Mouse (Mus musculus) midbrain, embryonic 10.5 days (tissue): ENCODE data around the gene Cyp11a1. TPM values are rescaled to one million over a fixed set of nuclear protein-coding genes. Genes with fewer than 3 reads are reported as not detected.
A peak's percentile ranks its signal among the peaks of the same experiment; 100 is the strongest.

Experiments
- DNase-seq: peaks from one replicate; pipeline ENCODE4 v3.0.0-alpha.2; 2017; ENCODE audit warnings: low spot score
- H3K27ac ChIP-seq: fragments of 300-500 bp; sonication (generic); replicated peaks from 2 replicates; pipeline ENCODE4 v1.5.1; 2016; ENCODE audit warnings: mild to moderate bottlenecking
- H3K27me3 ChIP-seq: fragments of 300-500 bp; sonication (generic); 2 replicates; pipeline ENCODE4 v1.6.1; 2016; ENCODE audit warnings: low read depth, mild to moderate bottlenecking; ENCODE audit not compliant: poor library complexity, severe bottlenecking
- H3K36me3 ChIP-seq: fragments of 300-500 bp; sonication (generic); 2 replicates; pipeline ENCODE4 v1.6.1; 2016; ENCODE audit warnings: mild to moderate bottlenecking, moderate library complexity
- H3K4me1 ChIP-seq: fragments of 300-500 bp; sonication (generic); 2 replicates; pipeline ENCODE4 v1.6.1; 2016
- H3K4me3 ChIP-seq: fragments of 300-500 bp; sonication (generic); 2 replicates; pipeline ENCODE4 v1.5.1; 2016; ENCODE audit warnings: mild to moderate bottlenecking, moderate library complexity
- H3K9me3 ChIP-seq: fragments of 300-500 bp; sonication (generic); replicated peaks from 2 replicates; pipeline ENCODE4 v1.6.1; 2016; ENCODE audit warnings: mild to moderate bottlenecking
- WGBS: fragments of 180-500 bp; shearing (Covaris S2); methylation state at CpG from one replicate; pipeline ENCODE4 v1.1.7; 2016; 5-methylcytosine and 5-hydroxymethylcytosine counted together
- polyA plus RNA-seq: library from polyadenylated mRNA; unstranded; fragments of >200 nt; fragmentation: Nextera tagmentation; extraction: Ambion mirVana; gene quantifications from 2 replicates; pipeline ENCODE4 v1.2.1, GENCODE M21; 2016

Gene Cyp11a1
- polyA plus RNA-seq, 1 experiment from 2014 or later: 0.07 TPM

DNA sequence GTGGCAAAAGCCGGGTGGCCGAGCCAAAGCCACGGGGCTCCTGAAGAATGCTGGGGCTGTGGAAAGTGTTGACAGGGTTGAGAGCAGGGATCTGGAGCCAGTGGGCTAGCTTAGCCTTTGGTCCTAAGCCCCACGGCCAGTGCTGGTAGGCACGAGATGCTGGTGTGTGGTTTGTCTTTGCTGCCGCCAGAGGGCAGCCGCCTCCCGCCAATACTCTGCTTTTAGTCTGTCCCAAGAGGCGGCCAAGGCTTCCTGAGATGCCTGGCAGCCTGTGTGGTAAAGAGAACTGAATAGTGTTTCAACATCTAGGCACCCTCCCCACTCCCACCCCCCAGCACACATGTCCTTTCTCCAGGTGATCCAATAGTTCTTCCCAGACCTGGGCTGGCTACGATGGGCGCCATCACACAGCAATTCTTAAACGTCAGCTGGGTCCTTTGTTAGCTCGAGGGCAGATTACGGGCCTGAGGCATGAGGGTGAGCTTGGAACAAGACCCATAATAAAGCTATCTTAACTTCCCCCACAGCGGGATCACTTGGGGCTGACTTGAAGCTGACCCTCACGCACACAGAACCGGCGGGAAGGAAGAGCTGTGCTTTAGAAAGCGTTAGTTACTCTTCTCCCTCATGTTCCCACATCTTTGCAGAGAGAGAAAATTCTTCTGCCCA is 32.4 kb downstream of the Cyp11a1 start:
- peak overlapping the region; percentile 58; the same call in 1 of the 2 replicates for H3K27ac ChIP-seq
- H3K9me3 ChIP-seq: no peaks in the 10 kb centered on the region
- no peak overlapping the region for H3K4me3 ChIP-seq
- peaks cover 60% of the 10 kb centered on the region for H3K4me1 ChIP-seq
- whole genome bisulfite sequencing: 27% methylated on average over 19 of the region's 19 CpGs
- peaks cover 38% of the 10 kb centered on the region for H3K27me3 ChIP-seq
- peak; percentile 82 for DNase-seq
- no peaks in the 10 kb centered on the region for H3K36me3 ChIP-seq

DNA sequence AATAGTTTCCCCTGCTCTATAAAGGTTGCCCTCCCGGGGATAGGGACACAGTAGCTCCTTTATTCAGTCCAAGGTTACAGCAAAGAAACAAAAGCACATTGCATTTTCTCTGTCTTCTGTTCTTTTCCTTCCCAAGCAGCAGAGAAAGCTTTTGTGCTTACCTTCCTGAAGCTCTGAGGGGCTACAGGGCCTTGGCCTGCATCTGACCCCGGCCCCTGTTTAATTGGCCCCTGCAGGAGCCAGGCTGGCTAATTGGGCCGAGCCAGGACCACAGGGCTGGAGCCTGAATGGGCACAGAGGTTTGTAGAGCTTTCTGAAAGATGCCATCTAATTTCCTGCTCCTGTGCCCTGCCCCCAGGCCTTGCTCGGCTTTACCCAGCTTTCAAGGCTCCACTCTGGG is 34.8 kb downstream of the Cyp11a1 start:
- no peak for DNase-seq
- Histone ChIP-seq H3K4me3 (no peak overlapping the region), H3K27me3 (peaks cover 52% of the 10 kb centered on the region), H3K9me3 (no peaks in the 10 kb centered on the region), H3K27ac (peak overlapping the region; percentile 69), H3K36me3 (no peaks in the 10 kb centered on the region), H3K4me1 (peaks cover 83% of the 10 kb centered on the region)
- WGBS: 45% methylated on average over 4 of the region's 4 CpGs

DNA sequence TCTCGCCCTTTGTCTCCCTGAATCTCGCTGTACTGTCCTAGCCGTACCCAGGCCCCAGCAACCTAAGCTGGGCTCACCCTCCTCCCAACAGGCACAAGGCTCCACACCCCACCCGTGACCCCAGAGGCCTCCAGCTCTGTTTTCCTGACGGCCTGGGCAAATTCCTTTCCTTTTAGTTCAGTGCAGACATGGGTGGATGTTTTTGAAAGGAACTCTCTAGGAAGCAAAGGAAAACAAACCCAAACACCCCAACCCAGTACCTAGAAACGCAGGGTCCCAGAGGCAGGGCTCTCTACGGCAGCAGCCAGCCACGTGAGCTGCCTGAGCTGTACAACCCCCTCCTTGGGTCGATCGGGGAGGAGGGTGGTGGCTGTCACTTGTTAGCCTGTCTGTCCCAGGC is 36.2 kb downstream of the Cyp11a1 start:
- H3K27ac ChIP-seq: peak overlapping the region; percentile 69
- H3K9me3 ChIP-seq: no peaks in the 10 kb centered on the region
- H3K4me1 ChIP-seq: peaks cover 92% of the 10 kb centered on the region
- H3K36me3 ChIP-seq: no peaks in the 10 kb centered on the region
- 17% methylated on average over 10 of the region's 10 CpGs for WGBS
- H3K27me3 ChIP-seq: peaks cover 57% of the 10 kb centered on the region
- 0 out of 2 replicates have a peak overlapping the region, but pooled peaks have one; percentile 11 for H3K4me3 ChIP-seq
- no peak for DNase-seq

DNA sequence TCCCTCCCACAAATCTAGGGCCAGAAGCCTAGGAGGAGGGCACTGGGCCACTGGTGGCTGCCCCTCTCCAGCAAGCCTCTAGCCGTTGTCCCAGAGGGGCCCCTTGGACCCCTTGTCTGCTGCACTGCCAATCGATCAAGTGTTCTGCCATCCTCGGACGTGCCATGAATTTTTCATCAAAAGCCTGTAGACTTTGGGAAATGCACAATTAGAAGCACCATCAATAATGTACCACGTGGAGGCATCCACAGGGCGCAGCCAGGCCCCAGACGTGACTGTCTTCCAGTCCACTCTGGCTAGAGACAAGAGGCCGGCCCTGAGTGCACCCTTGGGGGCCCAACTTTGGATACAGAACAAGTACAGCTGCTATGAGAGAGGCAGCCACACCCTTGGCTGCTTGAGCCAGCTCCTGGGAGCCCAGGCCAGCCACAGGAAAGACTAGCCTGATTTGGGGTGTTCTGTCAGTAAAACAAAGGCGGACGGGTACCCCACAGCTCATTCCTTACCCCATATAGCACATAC is 37.3 kb downstream of the Cyp11a1 start:
- no peaks in the 10 kb centered on the region for H3K36me3 ChIP-seq
- peak overlapping the region; percentile 69 for H3K27ac ChIP-seq
- peaks cover 58% of the 10 kb centered on the region for H3K27me3 ChIP-seq
- 84% methylated on average over 10 of the region's 10 CpGs for WGBS
- peaks cover 98% of the 10 kb centered on the region for H3K4me1 ChIP-seq
- DNase-seq: no peak
- no peak overlapping the region for H3K4me3 ChIP-seq
- H3K9me3 ChIP-seq: no peaks in the 10 kb centered on the region

DNA sequence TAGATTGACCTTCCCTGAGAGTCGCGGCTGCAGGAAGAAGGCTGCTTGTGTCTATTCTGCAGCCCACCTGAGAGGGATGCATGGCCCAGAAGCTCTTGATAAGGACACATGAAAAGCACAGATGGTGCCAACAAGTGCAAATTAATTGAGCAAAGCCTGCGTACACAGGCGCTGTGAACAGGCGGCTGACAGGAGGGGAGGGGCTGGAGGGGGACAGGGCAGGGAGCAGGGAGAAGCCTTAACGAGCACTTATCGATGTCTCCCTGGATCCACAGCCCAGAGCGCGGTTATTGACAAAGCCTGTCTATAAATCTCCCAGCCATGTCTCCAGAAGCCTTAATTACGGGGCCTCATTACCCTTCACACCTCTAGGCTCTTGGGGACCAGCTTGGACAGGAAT is 38.6 kb downstream of the Cyp11a1 start:
- Histone ChIP-seq H3K4me1 (peaks cover 99% of the 10 kb centered on the region), H3K27me3 (peaks cover 55% of the 10 kb centered on the region), H3K4me3 (no peak overlapping the region), H3K36me3 (no peaks in the 10 kb centered on the region), H3K9me3 (no peaks in the 10 kb centered on the region), H3K27ac (peak overlapping the region; percentile 68)
- 35% methylated on average over 10 of the region's 10 CpGs for WGBS
- DNase-seq: peak; percentile 29

DNA sequence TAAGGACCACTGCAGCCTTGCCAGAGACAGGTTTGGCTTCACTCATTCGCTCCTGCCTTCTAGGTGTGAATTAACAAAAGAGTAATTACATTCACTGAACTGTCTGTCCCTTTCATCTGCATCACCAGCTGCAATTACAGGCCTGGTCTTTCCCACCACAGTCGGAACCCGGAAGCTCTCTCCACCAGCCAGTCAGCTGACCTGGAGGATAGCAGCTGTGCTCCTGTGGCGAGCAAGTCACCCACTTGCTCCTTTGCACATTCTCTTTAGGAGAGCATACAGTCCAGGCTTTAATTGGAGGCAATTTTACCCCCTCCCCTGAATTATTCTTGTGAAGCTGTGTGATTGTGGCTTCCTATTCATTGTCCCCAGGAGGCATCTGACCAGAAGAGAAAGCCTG is 39.4 kb downstream of the Cyp11a1 start:
- Histone ChIP-seq H3K36me3 (no peaks in the 10 kb centered on the region), H3K4me1 (peaks cover 97% of the 10 kb centered on the region), H3K4me3 (no peak overlapping the region), H3K27ac (peak overlapping the region; percentile 68), H3K27me3 (peaks cover 62% of the 10 kb centered on the region), H3K9me3 (no peaks in the 10 kb centered on the region)
- no peak for DNase-seq
- 49% methylated on average over 4 of the region's 4 CpGs for WGBS

DNA sequence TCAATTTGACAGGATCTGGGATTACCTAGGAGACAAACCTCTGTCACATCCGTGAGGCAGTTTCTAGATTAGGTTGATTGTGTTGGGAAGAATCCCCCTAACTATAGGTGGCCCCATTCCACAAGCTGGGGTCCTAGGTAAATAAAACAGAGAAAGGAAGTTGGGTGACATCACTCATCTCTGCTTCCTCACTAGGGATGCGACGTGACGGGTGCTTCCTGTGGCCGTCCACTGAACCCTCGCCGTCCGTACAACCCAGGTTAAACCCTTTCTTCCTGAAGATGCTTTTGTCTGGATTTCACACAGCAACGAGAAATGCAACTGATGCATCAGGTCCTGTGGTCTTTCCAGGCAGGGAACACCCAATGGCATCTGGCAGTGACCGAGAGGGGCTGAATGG is 40.9 kb downstream of the Cyp11a1 start:
- DNase-seq: no peak
- peaks cover 76% of the 10 kb centered on the region for H3K27me3 ChIP-seq
- H3K9me3 ChIP-seq: no peaks in the 10 kb centered on the region

DNA sequence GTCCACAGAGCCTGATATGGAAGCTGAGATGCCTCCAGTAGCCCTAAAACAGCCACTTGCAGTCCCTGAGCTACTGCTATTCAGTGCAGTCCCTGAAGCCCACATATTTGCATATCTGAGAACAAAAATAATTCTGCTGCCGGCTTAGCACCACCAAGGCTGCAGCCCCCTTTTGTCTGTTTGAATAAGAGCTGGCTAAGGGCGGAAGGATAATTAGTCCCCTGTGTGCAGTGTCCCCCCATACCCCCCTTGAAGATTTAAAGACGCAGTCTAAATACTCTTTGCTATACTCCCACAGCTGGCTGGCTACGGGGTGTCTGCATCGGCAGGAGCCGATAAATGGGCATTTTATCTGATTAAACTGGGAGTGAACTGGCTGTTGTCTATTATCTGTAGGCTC is 42.4 kb downstream of the Cyp11a1 start:
- no peak for DNase-seq
- no peaks in the 10 kb centered on the region for H3K36me3 ChIP-seq
- no peaks in the 10 kb centered on the region for H3K9me3 ChIP-seq
- H3K27me3 ChIP-seq: peaks cover 81% of the 10 kb centered on the region
- H3K4me3 ChIP-seq: peak overlapping the region; percentile 34
- WGBS: 9% methylated on average over 6 of the region's 6 CpGs
- peak overlapping the region; percentile 81 for H3K27ac ChIP-seq
- H3K4me1 ChIP-seq: peaks cover 90% of the 10 kb centered on the region

More for the DNA sequence above, 40.9 kb downstream of the Cyp11a1 start:
- WGBS: 79% methylated on average over 10 of the region's 10 CpGs
- Histone ChIP-seq H3K27ac (peak overlapping the region; percentile 55), H3K36me3 (no peaks in the 10 kb centered on the region), H3K4me3 (no peak overlapping the region), H3K4me1 (peaks cover 95% of the 10 kb centered on the region)

DNA sequence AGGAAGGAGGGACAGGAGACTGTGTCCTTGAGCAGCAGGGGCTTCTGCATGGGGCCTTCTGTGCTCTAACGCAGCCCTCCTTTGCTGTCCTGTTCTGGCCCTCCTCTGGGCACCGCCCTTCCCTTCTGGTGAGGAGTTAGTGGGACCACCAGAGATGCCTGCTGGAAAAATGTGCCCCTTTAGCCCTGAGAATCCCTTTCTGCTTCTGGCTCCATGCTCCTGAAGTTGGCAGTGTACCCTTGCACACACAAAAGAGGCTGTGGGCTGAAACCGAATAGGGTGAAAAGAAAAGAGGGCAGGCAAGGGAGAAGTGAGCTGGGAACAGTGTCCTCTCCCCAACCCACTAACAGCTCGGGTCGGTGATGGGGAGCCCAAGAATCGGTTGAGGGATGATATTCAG is 43.0 kb downstream of the Cyp11a1 start:
- Histone ChIP-seq H3K36me3 (no peaks in the 10 kb centered on the region), H3K4me3 (0 out of 2 replicates have a peak overlapping the region, but pooled peaks have one; percentile 34), H3K9me3 (no peaks in the 10 kb centered on the region), H3K27me3 (peaks cover 82% of the 10 kb centered on the region), H3K27ac (peak overlapping the region; percentile 81), H3K4me1 (peaks cover 90% of the 10 kb centered on the region)
- no peak for DNase-seq
- WGBS: 45% methylated on average over 6 of the region's 6 CpGs

DNA sequence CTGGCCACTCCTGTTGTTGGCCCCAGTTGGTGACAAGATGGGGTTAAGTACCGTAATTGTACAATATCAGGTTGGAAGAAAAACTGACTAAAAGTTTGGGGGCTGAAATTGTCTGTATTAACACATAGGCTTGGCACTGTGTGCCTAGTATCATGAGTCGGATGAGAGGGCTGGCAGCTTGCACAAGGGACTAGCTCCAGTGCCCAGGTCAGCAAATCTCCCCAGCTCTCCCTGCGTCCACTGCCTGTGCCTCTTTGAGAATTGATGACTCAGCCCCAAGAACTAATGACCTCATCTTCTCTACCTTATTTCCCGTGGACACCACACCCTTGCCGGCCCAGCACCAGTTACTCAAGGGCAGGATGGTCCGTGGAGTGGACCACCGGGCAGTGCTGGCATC is 43.6 kb downstream of the Cyp11a1 start:
- no peak for DNase-seq
- peaks cover 85% of the 10 kb centered on the region for H3K4me1 ChIP-seq
- 84% methylated on average over 7 of the region's 7 CpGs for WGBS
- H3K4me3 ChIP-seq: no peak overlapping the region
- no peaks in the 10 kb centered on the region for H3K9me3 ChIP-seq
- peaks cover 82% of the 10 kb centered on the region for H3K27me3 ChIP-seq
- peak overlapping the region; percentile 81; the same call in 1 of the 2 replicates for H3K27ac ChIP-seq
- H3K36me3 ChIP-seq: no peaks in the 10 kb centered on the region

DNA sequence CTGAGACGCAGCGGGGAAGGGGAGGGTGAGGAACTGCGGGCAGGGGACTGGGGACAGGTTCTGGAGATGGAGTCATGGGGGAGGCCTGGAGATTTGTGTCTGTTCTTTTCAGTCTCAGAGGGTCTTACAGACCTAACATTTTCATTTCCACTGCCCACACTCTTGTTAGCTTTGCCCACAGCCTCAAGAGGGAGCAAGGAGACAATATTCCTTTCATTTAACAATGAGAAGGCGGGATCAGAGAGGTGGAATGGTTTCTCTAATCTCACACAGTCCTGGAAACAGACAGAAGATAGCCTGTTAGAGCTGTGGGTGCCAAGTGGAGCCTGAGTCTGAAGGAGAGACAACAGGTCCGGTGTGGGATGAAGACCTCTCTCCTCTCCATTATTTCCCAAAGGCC is 45.7 kb downstream of the Cyp11a1 start:
- H3K9me3 ChIP-seq: no peaks in the 10 kb centered on the region
- H3K36me3 ChIP-seq: no peaks in the 10 kb centered on the region
- H3K4me1 ChIP-seq: peaks cover 74% of the 10 kb centered on the region
- 25% methylated on average over 5 of the region's 5 CpGs for WGBS
- H3K4me3 ChIP-seq: no peak overlapping the region
- H3K27me3 ChIP-seq: peaks cover 75% of the 10 kb centered on the region
- DNase-seq: no peak
- peak overlapping the region; percentile 34; the same call in 1 of the 2 replicates for H3K27ac ChIP-seq

DNA sequence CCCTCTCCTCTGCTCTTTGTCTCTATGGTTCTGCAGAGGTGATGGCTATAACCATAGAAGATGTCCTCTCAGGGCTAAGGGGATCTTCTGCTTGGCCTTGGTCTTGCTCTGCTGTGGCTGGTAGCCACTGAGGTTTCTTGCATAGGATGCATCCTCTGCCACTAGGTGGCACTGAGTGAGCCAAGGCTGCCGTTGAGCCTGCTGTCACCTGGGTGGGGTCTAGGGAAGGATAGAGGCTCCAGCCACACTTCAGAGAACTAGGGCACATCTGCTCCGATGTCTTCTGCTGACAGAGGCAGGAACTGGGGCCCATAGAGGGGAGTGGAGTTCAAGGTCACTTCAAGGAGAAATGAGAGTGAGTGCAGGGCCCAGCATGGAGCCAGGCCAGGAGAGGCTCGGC is 46.9 kb downstream of the Cyp11a1 start:
- WGBS: 18% methylated on average over 3 of the region's 3 CpGs
- Histone ChIP-seq H3K4me3 (no peak overlapping the region), H3K27me3 (peaks cover 64% of the 10 kb centered on the region), H3K27ac (peak overlapping the region; percentile 67), H3K36me3 (no peaks in the 10 kb centered on the region), H3K9me3 (no peaks in the 10 kb centered on the region), H3K4me1 (peaks cover 62% of the 10 kb centered on the region)
- DNase-seq: peak; percentile 62

DNA sequence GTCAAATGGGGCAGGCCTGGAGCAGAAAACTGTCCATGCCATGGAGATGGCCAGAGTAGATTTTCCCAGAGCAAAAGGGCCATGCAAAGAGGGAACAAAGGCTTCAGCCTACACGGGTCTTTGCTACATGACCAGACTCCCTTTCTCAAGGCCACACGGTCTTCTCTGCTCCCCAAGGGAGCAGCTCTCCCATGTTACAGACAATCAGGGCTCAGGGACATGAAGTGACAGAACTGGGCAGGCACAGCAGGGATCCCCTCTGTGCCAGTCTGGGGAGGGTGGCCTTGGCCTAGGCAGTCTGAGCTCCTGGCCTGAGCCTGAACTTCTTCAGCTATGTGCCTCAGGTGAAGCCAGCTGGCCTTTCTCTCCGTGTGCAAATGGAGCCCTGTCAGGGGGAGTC is 47.3 kb downstream of the Cyp11a1 start:
- H3K4me1 ChIP-seq: peaks cover 58% of the 10 kb centered on the region
- no peaks in the 10 kb centered on the region for H3K9me3 ChIP-seq
- H3K27me3 ChIP-seq: peaks cover 59% of the 10 kb centered on the region
- peak overlapping the region; percentile 67 for H3K27ac ChIP-seq
- no peaks in the 10 kb centered on the region for H3K36me3 ChIP-seq
- WGBS: 51% methylated on average over 3 of the region's 3 CpGs
- no peak overlapping the region for H3K4me3 ChIP-seq
- no peak for DNase-seq
